In genomic region chrX:11663187-11663829, GRCm38 (mm10) we compare ENCODE assay signal across 9 mouse cellular contexts.
DNase-seq lines count a peak whose midpoint lies in the region; ATAC-seq and TF ChIP-seq lines count a peak whose summit lies in the region.
"Had no signal": no experiment of that assay in that cellular context is flagged by ENCODE, and none has a peak within 500 bp of the region (broad histone marks: within the 10 kb centered on the region; RNA-seq: fewer than 3 reads in every experiment).

No protein-coding gene starts in this region.

- 34% methylated on average over 6 of the region's 6 CpGs for WGBS in forebrain, postnatal 0 days
- WGBS in forebrain, embryonic 13.5 days: 37% methylated on average over 6 of the region's 6 CpGs
- 24% methylated on average over 6 of the region's 6 CpGs for WGBS in hindbrain, embryonic 14.5 days

- no peak overlapping the region for H3K27ac ChIP-seq in forebrain, postnatal 0 days (ENCODE audit: low read depth, low read length)
- no peak overlapping the region for H3K27ac ChIP-seq in forebrain, embryonic 13.5 days
- no peak overlapping the region for H3K27ac ChIP-seq in hindbrain, embryonic 14.5 days

- H3K9me3 ChIP-seq in forebrain, postnatal 0 days (ENCODE audit: low read length): no peaks in the 10 kb centered on the region
- no peaks in the 10 kb centered on the region for H3K9me3 ChIP-seq in forebrain, embryonic 13.5 days (replicated peaks)
- no peaks in the 10 kb centered on the region for H3K9me3 ChIP-seq in hindbrain, embryonic 14.5 days (ENCODE audit: control insufficient read depth, low read length)
- H3K9me3 ChIP-seq: heart, embryonic 15.5 days had no signal

- H3K4me2 ChIP-seq in forebrain, postnatal 0 days (ENCODE audit: low read depth): no peak overlapping the region
- H3K4me2 ChIP-seq in forebrain, embryonic 13.5 days: no peak overlapping the region
- H3K4me2 ChIP-seq in hindbrain, embryonic 14.5 days (replicated peaks): no peak overlapping the region

- peaks cover 4% of the 10 kb centered on the region; the same call in 1 of the 2 replicates for H3K4me1 ChIP-seq in forebrain, postnatal 0 days (ENCODE audit: insufficient read depth)
- peaks cover 15% of the 10 kb centered on the region for H3K4me1 ChIP-seq in forebrain, embryonic 13.5 days
- H3K4me1 ChIP-seq in hindbrain, embryonic 14.5 days (replicated peaks; ENCODE audit: control insufficient read depth, insufficient read depth, low read length): peaks cover 9% of the 10 kb centered on the region; the same call in 1 of the 2 replicates

- ATAC-seq in forebrain, postnatal 0 days: no peak
- ATAC-seq in forebrain, embryonic 13.5 days: no peak
- peak; percentile 44; the same call in 1 of the 2 replicates for ATAC-seq in hindbrain, embryonic 14.5 days (ENCODE audit: low FRiP score)

- no peak for TF ChIP-seq CTCF in forebrain, postnatal 0 days (IDR thresholded peaks at IDR 0.05; ENCODE audit: low read depth)

- no peak overlapping the region for H3K9ac ChIP-seq in forebrain, postnatal 0 days
- H3K9ac ChIP-seq in forebrain, embryonic 13.5 days: no peak overlapping the region
- no peak overlapping the region for H3K9ac ChIP-seq in hindbrain, embryonic 14.5 days

- H3K27me3 ChIP-seq in forebrain, postnatal 0 days (ENCODE audit: insufficient read depth, low read length): no peaks in the 10 kb centered on the region; the same call in 1 of the 2 replicates
- no peaks in the 10 kb centered on the region; the same call in 1 of the 2 replicates for H3K27me3 ChIP-seq in forebrain, embryonic 13.5 days
- peaks cover 15% of the 10 kb centered on the region; the same call in 1 of the 2 replicates for H3K27me3 ChIP-seq in hindbrain, embryonic 14.5 days (ENCODE audit: control insufficient read depth, insufficient read depth, low read length)

- H3K36me3 ChIP-seq in forebrain, postnatal 0 days (ENCODE audit: insufficient read depth): no peaks in the 10 kb centered on the region
- H3K36me3 ChIP-seq in forebrain, embryonic 13.5 days (ENCODE audit: poor library complexity, severe bottlenecking): no peaks in the 10 kb centered on the region
- H3K36me3 ChIP-seq in hindbrain, embryonic 14.5 days (replicated peaks; ENCODE audit: control insufficient read depth, insufficient read depth): no peaks in the 10 kb centered on the region
- H3K36me3 ChIP-seq: heart, embryonic 15.5 days had no signal

- H3K4me3 ChIP-seq in forebrain, postnatal 0 days (ENCODE audit: low read depth, low read length): no peak overlapping the region
- H3K4me3 ChIP-seq in forebrain, embryonic 13.5 days: no peak overlapping the region
- H3K4me3 ChIP-seq in hindbrain, embryonic 14.5 days (replicated peaks; ENCODE audit: low read length): no peak overlapping the region

- peak; percentile 11 for DNase-seq in forebrain, postnatal 0 days
- peak; percentile 57 for DNase-seq in embryo, embryonic 10.5 days (ENCODE audit: low spot score)
- DNase-seq in hindbrain, embryonic 14.5 days (ENCODE audit: low spot score): no peak
- DNase-seq in neural tube, embryonic 10.5 days (ENCODE audit: extremely low spot score, low spot score): peak; percentile 36
- no peak for DNase-seq in left cerebral cortex, adult 18-20 months (ENCODE audit: low spot score in 2 of 2)
- no peak for DNase-seq in MN1 (ENCODE audit: low spot score)
- DNase-seq in urinary bladder, adult 2 months (ENCODE audit: low spot score): no peak

Comparison
In these comparisons a context has a peak if more than half of its experiments do, and no peak if none do; other contexts are left out.
1. DNase-seq: peak in forebrain, postnatal 0 days (single experiment), embryo, embryonic 10.5 days (single experiment) and neural tube, embryonic 10.5 days (single experiment); none in hindbrain, embryonic 14.5 days (single experiment), left cerebral cortex, adult 18-20 months (0 of 2), MN1 (single experiment) and urinary bladder, adult 2 months (single experiment).